Mouse (Mus musculus) induced T-regulatory cell, adult 2 months (primary cell): ENCODE data around the gene Msi2.

Source experiments
- DNase-seq: peaks from one replicate; pipeline ENCODE4 v3.0.0-alpha.2; 2012; ENCODE audit warnings: low read depth

Gene Msi2

GRCm38 (mm10) chr11:88401333-88401732 lies 317.0 kb downstream of the Msi2 start:
- DNase-seq = no peak

DNA sequence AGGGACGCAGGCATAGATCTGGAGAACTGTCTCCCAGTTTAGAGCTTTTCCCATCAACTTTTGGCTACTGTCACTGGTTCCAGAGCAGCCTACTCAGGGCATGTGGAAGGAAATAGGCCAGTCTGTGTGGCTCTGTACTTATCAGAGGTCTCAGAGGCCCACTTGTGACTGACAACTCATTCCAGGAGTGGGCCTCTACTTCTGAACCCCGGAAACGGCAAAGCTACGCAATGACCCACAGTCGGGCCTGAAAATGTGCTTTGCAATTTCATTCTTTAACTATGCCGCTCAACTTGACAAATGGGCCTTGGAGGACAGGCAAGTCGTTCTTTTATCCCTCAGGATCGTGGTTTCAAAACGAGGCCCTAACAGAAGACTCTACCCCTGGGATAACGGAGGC lies 317.4 kb downstream of the Msi2 start:
- no peak for DNase-seq

- no peak for DNase-seq
These were observed 318.1 kb downstream of the Msi2 start for GRCm38 (mm10) chr11:88400235-88400634.

GRCm38 (mm10) chr11:88399431-88399830 lies 318.9 kb downstream of the Msi2 start:
- no peak for DNase-seq

DNA sequence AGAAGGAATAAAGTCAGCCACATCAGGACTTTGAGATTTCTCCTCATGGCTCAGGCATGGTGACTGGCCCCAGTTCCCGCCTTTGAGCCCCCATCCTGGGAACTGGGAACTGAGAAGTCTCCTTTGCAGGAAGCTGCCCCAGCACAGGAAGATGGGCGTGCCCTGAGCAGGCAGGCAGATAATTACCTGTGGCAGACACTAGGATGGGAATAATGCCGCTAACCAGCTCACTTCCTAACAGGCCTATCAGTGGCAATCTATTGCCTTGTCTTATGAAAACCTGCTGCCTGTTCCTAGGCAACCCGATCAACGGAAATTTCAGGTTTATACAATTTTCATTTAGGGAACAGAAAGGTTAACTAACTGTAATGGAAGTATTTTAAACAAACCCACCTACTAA lies 319.3 kb downstream of the Msi2 start:
- DNase-seq = no peak

DNA sequence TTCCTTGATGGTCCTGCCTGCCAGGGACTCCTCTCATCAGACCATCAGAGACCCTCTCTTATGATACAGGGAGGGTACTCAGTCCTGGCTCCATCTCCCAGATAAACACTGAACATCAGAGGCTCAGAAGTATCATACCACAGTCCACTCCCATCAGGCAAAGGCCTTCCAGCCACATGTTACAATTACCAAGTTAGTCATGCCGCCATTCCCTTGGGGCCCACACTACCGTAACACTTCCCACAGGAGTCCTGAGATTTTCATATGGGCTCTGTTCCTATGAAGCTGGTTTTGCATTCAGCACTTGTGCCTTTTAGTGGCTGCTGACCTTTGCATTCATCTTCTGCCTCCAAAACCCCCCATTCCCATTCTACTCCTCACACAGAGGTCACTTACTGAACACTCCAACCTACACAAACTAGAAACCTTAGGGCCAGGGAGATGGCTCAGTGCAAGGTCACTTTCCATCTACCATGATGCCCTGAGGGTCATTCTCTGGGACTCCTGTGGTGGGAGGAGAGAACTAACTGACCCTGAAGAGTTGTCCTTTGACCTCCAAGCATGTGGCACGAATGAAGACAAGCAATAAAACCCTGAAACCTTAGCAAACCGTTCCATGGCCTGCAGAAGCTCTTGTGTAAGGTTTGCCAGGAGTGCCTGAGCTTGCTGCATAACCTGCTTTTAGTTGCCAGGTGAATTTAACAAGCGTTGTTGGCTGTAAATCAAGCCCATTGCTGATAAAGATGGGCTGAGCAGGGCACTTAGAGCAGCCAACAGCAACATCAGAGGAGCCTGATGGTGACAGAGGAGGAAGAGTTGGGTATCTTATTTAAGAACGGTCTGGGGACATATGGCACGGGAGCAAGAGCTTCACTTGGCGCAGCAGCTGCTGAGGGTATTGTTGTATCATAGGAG lies 323.0 kb downstream of the Msi2 start:
- no peak for DNase-seq

DNA sequence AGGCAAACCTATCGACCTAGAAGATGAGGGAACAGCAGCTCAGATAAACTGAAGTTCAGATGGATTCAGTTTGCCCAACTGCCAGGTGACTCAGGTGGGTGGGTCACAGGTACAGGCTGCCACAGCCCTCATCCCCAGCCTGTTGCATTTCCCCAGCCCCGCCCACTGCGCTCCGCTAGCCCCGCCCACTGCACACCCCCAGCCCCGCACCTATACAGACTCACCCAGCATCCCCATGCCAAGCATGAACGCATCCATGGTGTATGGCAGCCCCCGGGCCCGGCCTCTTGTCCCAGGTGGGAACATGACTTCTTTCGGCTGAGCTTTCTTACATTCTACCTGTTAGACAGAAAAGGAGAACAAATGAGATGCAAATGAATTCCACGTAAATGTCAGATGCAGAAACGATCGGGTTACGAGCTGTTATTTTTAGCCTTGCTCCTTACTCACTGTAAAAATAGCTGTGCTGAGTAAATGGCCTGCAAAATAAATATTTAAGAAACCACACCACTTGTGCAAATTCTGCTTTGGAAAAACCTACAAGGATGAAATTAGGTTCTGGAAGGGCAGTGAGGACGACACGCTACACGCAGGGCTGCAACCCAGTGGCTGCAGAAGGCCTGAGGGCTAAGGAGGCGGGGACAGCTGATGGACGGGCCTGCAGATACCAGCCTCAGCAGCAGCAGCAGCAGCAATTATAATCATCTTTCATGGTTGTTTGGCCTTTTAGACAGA lies 323.8 kb downstream of the Msi2 start:
- no peak for DNase-seq

- DNase-seq = no peak
These were observed 325.6 kb downstream of the Msi2 start for GRCm38 (mm10) chr11:88392715-88393114.

DNA sequence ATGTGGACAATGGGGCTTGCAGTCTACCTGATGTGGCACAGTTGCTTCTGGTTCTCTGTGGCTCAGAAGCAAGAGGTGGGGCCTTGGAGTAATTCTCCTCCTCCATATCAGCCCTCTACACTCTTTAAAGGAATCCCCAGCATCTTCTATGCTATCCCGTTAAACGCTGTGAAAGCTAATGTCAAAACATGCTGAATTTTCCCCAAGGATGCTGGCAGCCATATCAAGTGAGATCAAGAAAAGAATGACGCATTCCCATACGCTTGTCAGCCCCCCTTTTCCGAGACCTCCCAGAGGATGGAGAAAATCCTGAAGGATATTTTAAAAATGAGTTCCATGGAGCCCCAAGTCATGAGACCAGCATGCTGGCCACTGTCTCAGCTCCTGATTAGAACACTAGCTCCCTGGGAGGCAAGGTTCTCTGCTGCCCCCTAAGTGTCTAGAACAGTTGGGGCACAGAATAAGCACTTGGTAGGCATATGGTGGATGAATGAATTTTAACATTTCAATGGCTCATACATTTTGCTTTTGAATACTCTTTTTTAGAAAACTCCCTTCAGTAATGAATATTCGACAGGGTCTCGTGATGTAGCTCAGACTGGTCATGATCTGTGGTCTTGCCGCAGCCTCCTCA lies 327.0 kb downstream of the Msi2 start:
- DNase-seq = no peak

DNA sequence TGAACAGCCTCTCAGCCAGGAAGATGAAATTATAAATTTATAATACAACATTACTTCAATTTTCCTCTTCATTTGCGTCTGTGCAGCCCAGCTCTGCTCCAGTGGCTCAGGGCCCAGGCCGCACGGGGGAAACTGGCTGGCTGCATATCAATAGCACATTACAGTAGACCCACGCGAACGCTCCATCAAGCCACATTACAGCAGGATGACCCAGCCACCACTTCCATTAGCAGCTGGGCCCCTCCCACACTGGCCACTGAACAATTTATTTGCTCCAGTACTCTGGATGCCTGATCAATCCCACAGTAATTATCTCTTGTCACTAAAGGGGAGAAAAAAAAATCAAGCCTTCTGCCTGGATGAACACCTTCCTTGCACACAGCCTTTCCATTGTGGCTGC lies 328.8 kb downstream of the Msi2 start:
- no peak for DNase-seq

- DNase-seq = no peak
These were observed 331.4 kb downstream of the Msi2 start for GRCm38 (mm10) chr11:88386916-88387315.

GRCm38 (mm10) chr11:88382449-88382848 lies 335.9 kb downstream of the Msi2 start:
- DNase-seq = no peak

GRCm38 (mm10) chr11:88381145-88381909 lies 337.0 kb downstream of the Msi2 start:
- DNase-seq = no peak

GRCm38 (mm10) chr11:88379635-88380034 lies 338.7 kb downstream of the Msi2 start:
- DNase-seq = no peak

DNA sequence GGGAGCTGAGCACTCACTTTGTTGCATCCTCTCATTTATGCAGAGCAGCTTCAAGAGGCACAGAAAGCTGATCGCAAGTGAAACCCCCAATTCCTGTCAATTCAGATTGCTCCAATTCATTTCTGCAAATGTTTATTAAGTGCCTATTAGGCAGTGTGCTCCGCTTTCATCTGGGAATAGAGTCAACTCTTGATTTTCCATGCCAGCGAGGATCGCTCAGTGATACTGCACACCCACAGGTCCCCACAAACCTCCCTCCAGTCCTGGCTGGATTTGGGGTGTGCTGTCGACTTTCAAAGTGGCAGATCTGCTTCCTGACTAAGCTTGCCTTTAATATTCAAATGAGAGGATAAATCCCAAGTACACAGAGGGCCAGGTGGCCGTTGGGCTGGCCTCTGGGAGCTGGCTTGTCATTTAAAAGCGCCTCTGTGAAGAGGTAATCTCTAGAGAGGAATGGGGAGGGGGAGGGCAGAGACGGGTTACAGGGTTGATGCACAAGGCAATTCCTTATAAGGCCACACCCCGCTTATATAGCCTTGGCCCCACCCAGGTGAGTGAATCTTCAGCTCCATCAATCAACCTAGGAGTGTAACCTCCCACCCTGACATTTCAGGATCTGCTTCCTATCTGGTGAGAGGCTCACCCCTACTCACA lies 339.5 kb downstream of the Msi2 start:
- DNase-seq = no peak

- DNase-seq = no peak
These were observed 345.7 kb downstream of the Msi2 start for GRCm38 (mm10) chr11:88372589-88372988.

GRCm38 (mm10) chr11:88369898-88370297 lies 348.4 kb downstream of the Msi2 start:
- DNase-seq = no peak

- DNase-seq = no peak
These were observed 350.8 kb downstream of the Msi2 start for GRCm38 (mm10) chr11:88367501-88367900.

DNA sequence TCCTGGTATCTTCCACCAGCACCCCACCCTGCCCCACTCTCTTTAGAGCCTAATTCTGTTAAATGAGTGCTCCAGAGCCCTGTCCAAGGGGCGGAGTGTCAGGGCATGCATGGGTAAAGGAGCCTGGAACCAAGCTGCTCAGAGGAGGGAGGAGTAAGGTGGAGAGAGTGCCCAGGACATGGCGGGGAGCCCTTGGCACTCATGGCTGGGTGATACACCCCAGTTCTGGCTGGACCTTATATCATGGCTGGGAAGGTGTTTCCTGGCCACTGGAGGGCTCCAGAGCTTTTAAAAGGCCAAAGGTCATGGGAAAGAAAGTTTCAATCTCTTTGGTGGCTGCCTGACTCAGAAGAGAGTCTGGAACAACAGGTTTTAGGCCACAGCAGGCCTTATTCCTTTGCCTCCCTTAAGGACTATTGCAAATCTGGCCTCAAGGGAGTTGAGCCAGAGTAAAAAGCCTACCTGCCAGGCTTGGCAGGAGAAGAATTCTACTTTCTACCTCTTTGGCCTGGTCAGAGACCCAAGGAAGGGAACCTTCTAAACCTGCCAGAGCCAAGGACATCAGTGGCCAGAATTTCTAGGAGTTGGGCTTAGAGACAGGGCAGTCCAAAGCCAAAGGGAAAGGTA lies 352.3 kb downstream of the Msi2 start:
- DNase-seq = no peak

DNA sequence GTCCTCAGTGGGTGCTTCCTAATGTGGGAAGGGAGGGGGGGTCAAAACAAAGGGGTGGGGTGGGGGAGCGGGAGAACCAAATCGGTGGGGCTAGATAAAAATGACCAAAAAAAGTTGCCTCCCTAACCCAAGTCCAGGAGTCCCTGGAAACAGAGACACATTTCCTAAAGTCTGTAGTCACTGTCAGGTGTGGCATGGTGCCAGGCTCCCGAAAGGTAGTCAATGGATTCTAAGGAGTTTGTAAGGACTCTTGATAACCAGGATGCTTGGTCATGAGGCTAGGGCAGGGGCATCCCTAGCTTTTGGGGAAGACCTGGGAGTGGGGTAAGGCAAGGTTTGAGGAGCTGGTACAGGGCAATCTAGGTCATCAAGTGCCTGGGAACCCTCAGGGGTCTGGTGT lies 354.1 kb downstream of the Msi2 start:
- no peak for DNase-seq

GRCm38 (mm10) chr11:88363481-88363880 lies 354.8 kb downstream of the Msi2 start:
- DNase-seq = no peak
